Mouse (Mus musculus) gastrocnemius, postnatal 14 days (tissue): Measurements from ENCODE around the gene Ppp6r2. TPM values are rescaled to one million over a fixed set of nuclear protein-coding genes. Genes with fewer than 3 reads are reported as not detected.

ENCODE experiments used
- DNase-seq: peaks from one replicate; pipeline ENCODE4 v3.0.0; 2021; ENCODE audit warnings: mixed read lengths
- intact Hi-C: fragments of 180-260 bp; cut with DNase I; formaldehyde crosslinking; loops from one replicate; pipeline ENCODE4 v1.15.1; 2025; ENCODE audit warnings: low total_unique reads
- microRNA-seq, 2 experiments: library from miRNA; unstranded; fragments of <30 nt; microRNA quantifications; one replicate each; pipeline ENCODE4 v1.2.0; 2021
- total RNA-seq, 2 experiments: library from RNA; stranded (reverse); gene quantifications; 2 replicates each; pipeline ENCODE4 v1.2.3; 2021

Ppp6r2 gene
- total RNA-seq, 2 experiments from 2014 or later, result 56.2 to 57.3 TPM

DNA sequence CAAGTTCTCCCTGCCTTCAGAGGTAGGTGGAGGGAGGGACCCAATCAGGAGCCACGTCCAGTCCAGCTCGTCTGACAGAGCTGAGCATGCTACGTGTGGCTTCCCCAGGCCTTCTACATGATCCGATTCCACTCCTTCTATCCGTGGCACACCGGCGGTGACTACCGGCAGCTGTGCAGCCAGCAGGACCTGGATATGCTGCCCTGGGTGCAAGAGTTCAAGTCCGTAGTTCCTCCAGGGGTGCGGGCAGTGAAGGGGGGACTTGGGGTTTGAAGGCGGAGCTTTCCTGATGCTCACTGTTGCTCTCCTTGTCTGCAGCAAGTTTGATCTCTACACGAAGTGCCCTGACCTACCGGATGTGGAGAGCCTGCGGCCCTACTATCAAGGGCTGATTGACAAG lies 125.1 kb downstream of the Ppp6r2 start:
- no peak for DNase-seq
- intact Hi-C loops, result no loop called here

Small RNA genes within 50 kb of the gene (microRNA-seq; reads per million reads assigned to microRNA genes)
- gene Mir6958, result 0 to 2.2 reads per million in 2 experiments
- gene Mir6959, result 0.32 to 0.50 reads per million in 2 experiments
- gene Mir7118, result 0 reads per million in 2 experiments

Other genes starting within 250 kb of the Ppp6r2 start
- gene Mlc1, start 232.5 kb upstream of the Ppp6r2 start, total RNA-seq, result under 1 TPM; 0.10 to 0.11 TPM
- not detected for gene Mov10l1, start 228.6 kb upstream of the Ppp6r2 start, total RNA-seq
- gene Panx2, start 151.8 kb upstream of the Ppp6r2 start, total RNA-seq, result under 1 TPM in 1 of 2 experiments, not detected in 1; 0.27 TPM
- gene Trabd, start 136.4 kb upstream of the Ppp6r2 start, total RNA-seq, result 10 to 100 TPM; 20.4 to 23.6 TPM
- 10 to 100 TPM in 1 of 2 experiments, 1 to 10 TPM in 1; 9.8 to 10.1 TPM for gene Selenoo, start 122.5 kb upstream of the Ppp6r2 start, total RNA-seq
- 1 to 10 TPM; 7.2 to 7.3 TPM for gene Tubgcp6, start 88.4 kb upstream of the Ppp6r2 start, total RNA-seq
- 1 to 10 TPM; 5.6 to 6.2 TPM for gene Hdac10, start 82.9 kb upstream of the Ppp6r2 start, total RNA-seq
- gene Mapk12, start 70.8 kb upstream of the Ppp6r2 start, total RNA-seq, result 100 to 1,000 TPM in 1 of 2 experiments, 10 to 100 TPM in 1; 91.5 to 104 TPM
- gene Mapk11, start 61.9 kb upstream of the Ppp6r2 start, total RNA-seq, result 1 to 10 TPM; 1.7 TPM
- gene Plxnb2, start 30.8 kb upstream of the Ppp6r2 start, total RNA-seq, result 10 to 100 TPM; 20.9 to 23.8 TPM
- gene Dennd6b, start 15.1 kb upstream of the Ppp6r2 start, total RNA-seq, result 1 to 10 TPM; 4.1 to 5.4 TPM
- gene Sbf1, start 103.8 kb downstream of the Ppp6r2 start, total RNA-seq, result 10 to 100 TPM; 51.2 to 51.5 TPM
- not detected for gene Adm2, start 111.2 kb downstream of the Ppp6r2 start, total RNA-seq
- gene Miox, start 122.8 kb downstream of the Ppp6r2 start, total RNA-seq, result not detected
- gene Lmf2, start 144.1 kb downstream of the Ppp6r2 start, total RNA-seq, result 10 to 100 TPM; 16.9 to 18.3 TPM
- gene Ncaph2, start 144.2 kb downstream of the Ppp6r2 start, total RNA-seq, result 10 to 100 TPM; 39.0 to 40.8 TPM
- gene Sco2, start 162.3 kb downstream of the Ppp6r2 start, total RNA-seq, result 10 to 100 TPM; 15.2 to 15.3 TPM
- under 1 TPM; 0.25 to 0.64 TPM for gene Tymp, start 165.5 kb downstream of the Ppp6r2 start, total RNA-seq
- 1 to 10 TPM in 1 of 2 experiments, under 1 TPM in 1; 0.44 to 1.0 TPM for gene Odf3b, start 167.7 kb downstream of the Ppp6r2 start, total RNA-seq
- not detected for gene Klhdc7b, start 173.4 kb downstream of the Ppp6r2 start, total RNA-seq
- not detected for gene Syce3, start 198.9 kb downstream of the Ppp6r2 start, total RNA-seq
- gene Cpt1b, start 214.3 kb downstream of the Ppp6r2 start, total RNA-seq, result 100 to 1,000 TPM; 230 to 289 TPM
- gene C730034F03Rik, start 218.0 kb downstream of the Ppp6r2 start, total RNA-seq, result under 1 TPM; 0.16 to 0.89 TPM
- under 1 TPM in 1 of 2 experiments, not detected in 1; 0.71 TPM for gene Gm44502, start 218.1 kb downstream of the Ppp6r2 start, total RNA-seq
- gene Chkb, start 218.4 kb downstream of the Ppp6r2 start, total RNA-seq, result 10 to 100 TPM; 19.6 to 28.5 TPM
- gene Mapk8ip2, start 242.4 kb downstream of the Ppp6r2 start, total RNA-seq, result under 1 TPM; 0.16 to 0.25 TPM